Mouse (Mus musculus) midbrain, embryonic 11.5 days (tissue): Measurements from ENCODE around the gene Cd300lf. TPM values are rescaled to one million over a fixed set of nuclear protein-coding genes. Genes with fewer than 3 reads are reported as not detected.

Experiments
- ATAC-seq: fragments of 200-750 bp; cut with Nextera tagmentation; 2 replicates; pipeline ENCODE4 v1.8.0; 2017; ENCODE audit warnings: moderate TSS enrichment, moderate library complexity; ENCODE audit not compliant: low FRiP score
- DNase-seq: peaks from one replicate; pipeline ENCODE4 v3.0.0; 2015; ENCODE audit warnings: low spot score; ENCODE audit errors: missing footprints
- H3K27ac ChIP-seq: fragments of 300-500 bp; sonication (generic); 2 replicates; pipeline ENCODE4 v1.5.1; 2014; ENCODE audit warnings: low read depth, low read length
- H3K27me3 ChIP-seq: fragments of 300-500 bp; sonication (generic); 2 replicates; pipeline ENCODE4 v1.6.1; 2014; ENCODE audit warnings: mild to moderate bottlenecking, low read length, moderate library complexity, mixed read lengths; ENCODE audit not compliant: control insufficient read depth, insufficient read depth
- H3K36me3 ChIP-seq: fragments of 300-500 bp; sonication (generic); 2 replicates; pipeline ENCODE4 v1.6.1; 2014; ENCODE audit warnings: mild to moderate bottlenecking, low read length, moderate library complexity, mixed read lengths; ENCODE audit not compliant: control insufficient read depth, insufficient read depth
- H3K4me1 ChIP-seq: fragments of 300-500 bp; sonication (generic); 2 replicates; pipeline ENCODE4 v1.6.1; 2014; ENCODE audit warnings: low read length; ENCODE audit not compliant: control insufficient read depth, insufficient read depth
- H3K4me2 ChIP-seq: fragments of 300-500 bp; sonication (generic); 2 replicates; pipeline ENCODE4 v1.6.1; 2014; ENCODE audit warnings: mild to moderate bottlenecking, moderate library complexity
- H3K4me3 ChIP-seq: fragments of 300-500 bp; sonication (generic); 2 replicates; pipeline ENCODE4 v1.5.1; 2014; ENCODE audit warnings: low read depth, low read length
- H3K9ac ChIP-seq: fragments of 300-500 bp; sonication (generic); 2 replicates; pipeline ENCODE4 v1.6.1; 2014; ENCODE audit warnings: low read length
- H3K9me3 ChIP-seq: fragments of 300-500 bp; sonication (generic); 2 replicates; pipeline ENCODE4 v1.6.1; 2016; ENCODE audit warnings: low read length; ENCODE audit not compliant: control insufficient read depth
- WGBS: fragments of 180-500 bp; shearing (Covaris S2); extraction: QIAGEN DNeasy Blood & Tissue Kit; methylation state at CpG from one replicate; pipeline ENCODE4 v1.1.7; 2014; 5-methylcytosine and 5-hydroxymethylcytosine counted together
- polyA plus RNA-seq: library from polyadenylated mRNA; unstranded; fragments of >200 nt; fragmentation: Nextera tagmentation; extraction: Ambion mirVana; gene quantifications from 2 replicates; pipeline ENCODE4 v1.2.1, GENCODE M21; 2014

The Cd300lf gene
- polyA plus RNA-seq, 1 experiment from 2014 or later = not detected

DNA sequence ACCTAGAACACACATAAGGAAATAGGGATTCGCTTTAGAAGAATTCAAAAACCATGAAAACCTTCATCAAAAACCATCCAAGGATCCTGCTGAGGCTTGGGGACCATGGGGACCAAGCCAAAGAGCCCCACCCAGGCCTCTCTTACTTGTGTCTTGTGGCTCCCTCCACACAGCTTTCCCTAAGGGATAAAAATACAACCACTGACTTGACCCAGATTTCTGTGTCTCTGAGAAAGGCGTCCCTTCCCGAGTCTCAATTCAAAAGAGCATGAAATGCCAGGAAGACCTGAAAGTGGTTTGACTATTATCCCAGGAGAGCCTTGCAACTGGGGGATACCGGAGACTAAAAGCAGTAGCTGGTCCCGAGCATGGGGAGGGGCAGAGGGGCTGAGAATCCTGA, 60.8 kb downstream of the Cd300lf start:
- Histone ChIP-seq H3K4me3 (no peak overlapping the region), H3K4me1 (peaks cover 14% of the 10 kb centered on the region), H3K27me3 (peaks cover 12% of the 10 kb centered on the region), H3K4me2 (no peak overlapping the region), H3K9me3 (no peaks in the 10 kb centered on the region), H3K9ac (no peak overlapping the region), H3K27ac (no peak overlapping the region), H3K36me3 (no peaks in the 10 kb centered on the region)
- ATAC-seq (no peak), DNase-seq (no peak)
- 69% methylated on average over 5 of the region's 5 CpGs for WGBS

DNA sequence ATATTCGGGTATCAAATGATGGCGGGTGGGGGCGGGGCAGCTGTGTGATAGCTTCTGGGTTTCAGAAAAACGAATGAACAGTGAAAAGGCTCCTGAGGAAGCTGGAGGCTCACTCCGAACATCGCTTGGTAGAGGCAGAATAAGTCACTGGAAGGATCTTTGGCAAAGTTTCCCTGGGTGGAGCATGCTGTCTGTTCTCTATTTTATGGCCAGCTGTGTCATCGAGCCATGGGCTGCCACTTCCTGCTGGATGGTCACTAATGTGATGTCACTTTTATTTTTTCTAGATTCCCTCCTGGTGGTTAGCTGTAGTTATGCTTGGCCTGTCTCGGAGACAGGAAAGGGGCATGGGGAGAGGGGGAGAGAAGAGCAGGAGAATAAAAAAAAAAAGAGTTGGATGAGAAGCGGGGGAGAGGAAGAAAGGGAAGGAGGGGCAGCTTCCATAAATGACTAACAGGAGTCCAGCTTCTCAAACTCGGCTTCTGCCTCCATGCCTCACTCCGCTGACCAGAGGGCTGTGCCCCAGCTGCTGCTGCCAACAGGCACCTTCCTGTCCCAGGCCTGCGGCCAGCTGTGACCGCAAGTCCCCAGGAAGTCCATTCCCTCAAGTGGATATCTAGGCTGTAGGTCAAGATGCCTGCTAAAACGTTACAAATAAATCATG, 62.0 kb downstream of the Cd300lf start:
- 19% methylated on average over 14 of the region's 14 CpGs for WGBS
- H3K27me3 ChIP-seq = peaks cover 15% of the 10 kb centered on the region

DNA sequence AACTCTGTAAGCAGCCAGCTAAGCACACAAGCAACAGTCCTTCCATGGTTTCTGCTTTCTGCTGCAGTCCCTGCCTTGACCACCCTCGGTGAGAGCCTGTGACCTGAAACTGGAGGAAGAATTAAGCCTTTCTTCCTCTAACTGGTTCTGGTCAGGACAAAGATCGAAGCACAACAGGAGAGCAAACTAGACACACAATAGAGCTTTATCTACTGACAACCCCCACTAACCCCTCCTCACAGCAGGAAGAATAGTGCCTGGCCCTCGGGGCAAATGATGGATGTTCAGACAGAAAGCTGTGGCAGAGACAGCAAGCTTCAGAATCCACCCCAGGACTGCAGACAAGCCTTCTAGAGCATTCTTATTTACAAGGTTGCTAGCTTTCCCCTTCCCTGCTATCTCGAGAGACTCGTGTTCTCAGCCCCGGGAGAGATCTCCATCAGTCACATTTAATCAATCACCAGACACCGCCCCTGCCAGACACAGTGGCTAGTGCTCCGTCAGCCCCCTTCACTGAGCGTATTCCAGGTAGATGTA, 62.7 kb downstream of the Cd300lf start:
- no peaks in the 10 kb centered on the region for H3K9me3 ChIP-seq
- WGBS = 11% methylated on average over 9 of the region's 9 CpGs
- H3K27ac ChIP-seq = no peak overlapping the region
- H3K9ac ChIP-seq = no peak overlapping the region
- DNase-seq (peak; percentile 91), ATAC-seq (peak; percentile 52; the same call in 1 of the 2 replicates)
- peak overlapping the region; percentile 24; the same call in 1 of the 2 replicates for H3K4me2 ChIP-seq
- H3K36me3 ChIP-seq = no peaks in the 10 kb centered on the region
- H3K4me1 ChIP-seq = peaks cover 14% of the 10 kb centered on the region
- no peak overlapping the region for H3K4me3 ChIP-seq
- H3K27me3 ChIP-seq = peaks cover 15% of the 10 kb centered on the region

More for the DNA sequence above, 62.0 kb downstream of the Cd300lf start:
- Histone ChIP-seq H3K27ac (no peak overlapping the region), H3K36me3 (no peaks in the 10 kb centered on the region), H3K9ac (no peak overlapping the region), H3K4me2 (peak overlapping the region; percentile 24; the same call in 1 of the 2 replicates), H3K4me3 (no peak overlapping the region), H3K9me3 (no peaks in the 10 kb centered on the region), H3K4me1 (peaks cover 14% of the 10 kb centered on the region)
- no peak for ATAC-seq
- peak; percentile 90 for DNase-seq

DNA sequence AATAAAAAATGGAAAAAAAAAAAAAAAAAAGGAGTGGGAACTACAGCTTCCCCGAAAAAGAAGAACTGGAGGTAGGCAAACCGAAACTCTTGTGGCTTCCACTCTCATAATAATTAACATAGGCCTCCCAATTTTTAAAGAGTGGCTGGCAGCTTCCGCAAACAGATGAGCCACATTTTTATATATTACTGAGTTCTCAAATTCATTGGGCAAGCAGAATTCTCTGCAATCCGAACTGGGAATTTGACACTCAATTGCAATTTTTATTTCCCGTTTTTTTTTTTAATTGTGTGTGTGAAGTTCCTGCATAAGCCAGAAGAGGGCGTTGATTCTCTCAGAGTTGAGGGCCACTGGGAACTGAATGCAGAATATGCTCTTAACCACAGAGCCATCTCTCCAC, 67.0 kb downstream of the Cd300lf start:
- H3K4me2 ChIP-seq = no peak overlapping the region
- peaks cover 13% of the 10 kb centered on the region for H3K4me1 ChIP-seq
- DNase-seq (no peak), ATAC-seq (no peak)
- peaks cover 13% of the 10 kb centered on the region; the same call in 1 of the 2 replicates for H3K27me3 ChIP-seq
- H3K36me3 ChIP-seq = no peaks in the 10 kb centered on the region
- H3K9me3 ChIP-seq = no peaks in the 10 kb centered on the region
- no peak overlapping the region for H3K9ac ChIP-seq
- 73% methylated on average over 6 of the region's 6 CpGs for WGBS
- no peak overlapping the region for H3K4me3 ChIP-seq
- no peak overlapping the region for H3K27ac ChIP-seq

Other genes with a start within 250 kb of the Cd300lf start
- 0.79 and 1.1 TPM in 2 replicates for gene Cd300a, start 244.0 kb downstream of the Cd300lf start, polyA plus RNA-seq
- 0.30 TPM in 1 of 2 replicates, not detected in the other for gene Cd300lb, start 199.6 kb downstream of the Cd300lf start, polyA plus RNA-seq
- gene Cd300c, start 164.8 kb downstream of the Cd300lf start, polyA plus RNA-seq = not detected in 2 replicates
- 0.08 and 0.16 TPM in 2 replicates for gene Cd300ld, start 144.1 kb downstream of the Cd300lf start, polyA plus RNA-seq
- gene Cd300c2, start 132.1 kb downstream of the Cd300lf start, polyA plus RNA-seq = 0.64 and 1.4 TPM in 2 replicates
- gene Cd300ld2, start 117.8 kb downstream of the Cd300lf start, polyA plus RNA-seq = not detected in 2 replicates
- not detected in 2 replicates for gene Cd300ld4, start 107.0 kb downstream of the Cd300lf start, polyA plus RNA-seq
- not detected in 2 replicates for gene Cd300ld5, start 96.2 kb downstream of the Cd300lf start, polyA plus RNA-seq
- gene Cd300ld3, start 85.6 kb downstream of the Cd300lf start, polyA plus RNA-seq = not detected in 2 replicates
- not detected in 2 replicates for gene Cd300e, start 71.8 kb downstream of the Cd300lf start, polyA plus RNA-seq
- 0.61 and 0.69 TPM in 2 replicates for gene Rab37, start 42.6 kb downstream of the Cd300lf start, polyA plus RNA-seq
- 26.8 and 32.0 TPM in 2 replicates for gene Slc9a3r1, start 29.3 kb upstream of the Cd300lf start, polyA plus RNA-seq
- 6.2 and 9.2 TPM in 2 replicates for gene Tmem104, start 53.5 kb upstream of the Cd300lf start, polyA plus RNA-seq
- 17.7 and 19.2 TPM in 2 replicates for gene Nat9, start 53.9 kb upstream of the Cd300lf start, polyA plus RNA-seq
- gene Grin2c, start 133.3 kb upstream of the Cd300lf start, polyA plus RNA-seq = 0.04 and 0.18 TPM in 2 replicates
- gene Fdxr, start 143.1 kb upstream of the Cd300lf start, polyA plus RNA-seq = 11.2 and 12.7 TPM in 2 replicates
- 0.23 and 0.28 TPM in 2 replicates for gene Fads6, start 163.7 kb upstream of the Cd300lf start, polyA plus RNA-seq
- gene Otop2, start 173.2 kb upstream of the Cd300lf start, polyA plus RNA-seq = not detected in 2 replicates
- 0.08 TPM in 1 of 2 replicates, not detected in the other for gene Ush1g, start 188.0 kb upstream of the Cd300lf start, polyA plus RNA-seq
- gene Otop3, start 200.7 kb upstream of the Cd300lf start, polyA plus RNA-seq = 0.18 and 0.34 TPM in 2 replicates
- 17.8 and 18.3 TPM in 2 replicates for gene Hid1, start 233.8 kb upstream of the Cd300lf start, polyA plus RNA-seq
- gene Cdr2l, start 247.9 kb upstream of the Cd300lf start, polyA plus RNA-seq = 20.6 and 20.9 TPM in 2 replicates